Mouse (Mus musculus): ENCODE measurements at regions not wholly inside any gene's neighbourhood (a gene's known extent, or its start where the extent isn't known, plus 50 kb on each side); places are given as distances from the start of the nearest gene placed in this dataset.

DNA sequence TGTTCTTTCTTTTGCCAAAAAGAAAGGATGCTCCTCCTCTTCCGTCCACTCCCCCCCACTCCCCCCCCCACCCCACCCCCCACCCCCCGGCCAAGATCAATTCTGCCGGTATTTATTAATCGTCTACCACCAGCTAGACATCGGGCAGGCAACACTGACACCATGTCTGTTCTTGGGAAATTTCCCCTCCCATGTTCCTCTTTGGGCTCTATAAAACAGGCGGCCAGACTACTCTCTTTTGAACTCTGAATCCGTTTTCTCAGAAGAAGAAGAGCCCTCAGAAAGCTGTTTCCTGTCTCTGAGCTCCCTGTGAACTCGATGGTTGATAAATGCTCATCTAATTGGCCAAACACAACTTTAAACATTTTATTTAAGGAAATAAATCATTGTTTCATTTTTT is 179.5 kb upstream of the Runx1 start:
- TF ChIP-seq CTCF (IDR thresholded peaks at IDR 0.05; ENCODE audit: borderline replicate concordance, extremely low read depth, insufficient read depth, insufficient read length): no peak
- no peak for TF ChIP-seq POLR2A (IDR thresholded peaks at IDR 0.05; ENCODE audit: borderline replicate concordance, extremely low read depth, insufficient read depth, insufficient read length, poor library complexity, severe bottlenecking)

All from brain, embryonic 14.5 days (tissue).